Mouse (Mus musculus) stomach, postnatal 0 days (tissue): ENCODE measurements at regions not wholly inside any gene's neighbourhood (a gene's known extent, or its start where the extent isn't known, plus 50 kb on each side); places are given as distances from the start of the nearest gene placed in this dataset.

Experiments
- CTCF ChIP-seq: IDR thresholded peaks from 2 replicates; pipeline ENCODE4 v1.5.1; 2016; ENCODE audit warnings: antibody characterized with exemption, low read depth, mild to moderate bottlenecking, moderate library complexity
- EP300 ChIP-seq: optimal IDR thresholded peaks from 2 replicates; pipeline ENCODE3; 2016; ENCODE audit warnings: antibody characterized with exemption

- TF ChIP-seq CTCF (no peak), EP300 (no peak)
Measured at GRCm38 (mm10) chr8:98380387-98380786, 1035.9 kb downstream of the Cdh8 start.
